Mouse (Mus musculus) forebrain, embryonic 13.5 days (tissue): ENCODE measurements around the gene Rpl23a. TPM values are rescaled to one million over a fixed set of nuclear protein-coding genes. Genes with fewer than 3 reads are reported as not detected.

ENCODE experiments used
- ATAC-seq: fragments of 200-750 bp; cut with Nextera tagmentation; 2 replicates; pipeline ENCODE4 v1.8.0; 2017
- H3K27ac ChIP-seq: fragments of 300-500 bp; sonication (generic); 2 replicates; pipeline ENCODE4 v1.5.1; 2015; ENCODE audit warnings: inconsistent platforms, mild to moderate bottlenecking, moderate library complexity
- H3K27me3 ChIP-seq: fragments of 300-500 bp; sonication (generic); 2 replicates; pipeline ENCODE4 v1.6.1; 2015; ENCODE audit warnings: mild to moderate bottlenecking, inconsistent platforms
- H3K36me3 ChIP-seq: fragments of 300-500 bp; sonication (generic); 2 replicates; pipeline ENCODE4 v1.6.1; 2015; ENCODE audit warnings: mild to moderate bottlenecking, inconsistent platforms; ENCODE audit not compliant: poor library complexity, severe bottlenecking
- H3K4me1 ChIP-seq: fragments of 300-500 bp; sonication (generic); 2 replicates; pipeline ENCODE4 v1.6.1; 2015; ENCODE audit warnings: inconsistent platforms
- H3K4me2 ChIP-seq: fragments of 300-500 bp; sonication (generic); 2 replicates; pipeline ENCODE4 v1.6.1; 2015; ENCODE audit warnings: inconsistent platforms, mild to moderate bottlenecking, moderate library complexity
- H3K4me3 ChIP-seq: fragments of 300-500 bp; sonication (generic); 2 replicates; pipeline ENCODE4 v1.5.1; 2015; ENCODE audit warnings: mild to moderate bottlenecking, inconsistent platforms
- H3K9ac ChIP-seq: fragments of 300-500 bp; sonication (generic); 2 replicates; pipeline ENCODE4 v1.6.1; 2015; ENCODE audit warnings: mild to moderate bottlenecking, inconsistent platforms
- H3K9me3 ChIP-seq: fragments of 300-500 bp; sonication (generic); replicated peaks from 2 replicates; pipeline ENCODE4 v1.6.1; 2016; ENCODE audit warnings: inconsistent platforms
- WGBS: fragments of 180-500 bp; shearing (Covaris S2); methylation state at CpG from one replicate; pipeline ENCODE4 v1.1.7; 2015; 5-methylcytosine and 5-hydroxymethylcytosine counted together
- polyA plus RNA-seq: library from polyadenylated mRNA; unstranded; fragments of >200 nt; fragmentation: Nextera tagmentation; extraction: Ambion mirVana; gene quantifications from 2 replicates; pipeline ENCODE4 v1.2.1, GENCODE M21; 2015

The Rpl23a gene
- polyA plus RNA-seq, 1 experiment from 2014 or later, result 1,119 TPM

GRCm38 (mm10) chr11:78172748-78173383 is 10.5 kb downstream of the Rpl23a start:
- no peak for ATAC-seq
- no peak overlapping the region for H3K27ac ChIP-seq
- no peaks in the 10 kb centered on the region for H3K27me3 ChIP-seq
- 0 out of 2 replicates have a peak overlapping the region, but pooled peaks have one; percentile 4 for H3K9ac ChIP-seq
- WGBS, result 87% methylated on average over 19 of the region's 19 CpGs
- no peaks in the 10 kb centered on the region for H3K36me3 ChIP-seq
- no peak overlapping the region for H3K4me2 ChIP-seq
- H3K9me3 ChIP-seq, result no peaks in the 10 kb centered on the region
- H3K4me1 ChIP-seq, result peaks cover 18% of the 10 kb centered on the region
- no peak overlapping the region for H3K4me3 ChIP-seq

- Histone ChIP-seq H3K36me3 (no peaks in the 10 kb centered on the region), H3K4me1 (peaks cover 11% of the 10 kb centered on the region), H3K27me3 (no peaks in the 10 kb centered on the region), H3K27ac (no peak overlapping the region), H3K4me3 (no peak overlapping the region), H3K4me2 (no peak overlapping the region), H3K9ac (0 out of 2 replicates have a peak overlapping the region, but pooled peaks have one; percentile 8), H3K9me3 (no peaks in the 10 kb centered on the region)
- ATAC-seq, result no peak
- 75% methylated on average over 16 of the region's 16 CpGs for WGBS
Observed at GRCm38 (mm10) chr11:78172034-78172747, 11.2 kb downstream of the Rpl23a start.

- H3K9me3 ChIP-seq, result no peaks in the 10 kb centered on the region
- no peak for ATAC-seq
- no peaks in the 10 kb centered on the region for H3K27me3 ChIP-seq
- H3K4me3 ChIP-seq, result no peak overlapping the region
- no peak overlapping the region for H3K27ac ChIP-seq
- peaks cover 9% of the 10 kb centered on the region for H3K4me1 ChIP-seq
- H3K9ac ChIP-seq, result no peak overlapping the region
- H3K36me3 ChIP-seq, result no peaks in the 10 kb centered on the region
- no peak overlapping the region for H3K4me2 ChIP-seq
- WGBS, result 65% methylated on average over 4 of the region's 4 CpGs
Observed at GRCm38 (mm10) chr11:78171328-78171727, 12.1 kb downstream of the Rpl23a start.

- no peak overlapping the region for H3K9ac ChIP-seq
- 92% methylated on average over 15 of the region's 15 CpGs for WGBS
Observed at GRCm38 (mm10) chr11:78170306-78170705, 13.1 kb downstream of the Rpl23a start.

GRCm38 (mm10) chr11:78168541-78169468 is 14.6 kb downstream of the Rpl23a start:
- no peaks in the 10 kb centered on the region for H3K36me3 ChIP-seq
- H3K4me1 ChIP-seq, result peaks cover 17% of the 10 kb centered on the region
- H3K9ac ChIP-seq, result no peak overlapping the region
- H3K9me3 ChIP-seq, result no peaks in the 10 kb centered on the region
- 57% methylated on average over 19 of the region's 19 CpGs for WGBS
- no peak overlapping the region for H3K4me2 ChIP-seq
- H3K27ac ChIP-seq, result no peak overlapping the region
- no peaks in the 10 kb centered on the region for H3K27me3 ChIP-seq
- no peak for ATAC-seq
- H3K4me3 ChIP-seq, result no peak overlapping the region

More at GRCm38 (mm10) chr11:78170306-78170705, 13.1 kb downstream of the Rpl23a start:
- Histone ChIP-seq H3K9me3 (no peaks in the 10 kb centered on the region), H3K36me3 (no peaks in the 10 kb centered on the region), H3K4me3 (no peak overlapping the region), H3K4me2 (no peak overlapping the region), H3K4me1 (peaks cover 12% of the 10 kb centered on the region), H3K27ac (no peak overlapping the region), H3K27me3 (no peaks in the 10 kb centered on the region)
- no peak for ATAC-seq

GRCm38 (mm10) chr11:78167257-78167959 is 16.0 kb downstream of the Rpl23a start:
- no peaks in the 10 kb centered on the region for H3K9me3 ChIP-seq
- H3K27ac ChIP-seq, result no peak overlapping the region
- no peak for ATAC-seq
- H3K36me3 ChIP-seq, result peaks cover 2% of the 10 kb centered on the region
- H3K9ac ChIP-seq, result no peak overlapping the region
- no peaks in the 10 kb centered on the region for H3K27me3 ChIP-seq
- WGBS, result 87% methylated on average over 14 of the region's 14 CpGs
- H3K4me3 ChIP-seq, result no peak overlapping the region
- peaks cover 31% of the 10 kb centered on the region for H3K4me1 ChIP-seq
- H3K4me2 ChIP-seq, result no peak overlapping the region

GRCm38 (mm10) chr11:78166640-78167039 is 16.7 kb downstream of the Rpl23a start:
- no peak overlapping the region for H3K4me3 ChIP-seq
- no peak overlapping the region for H3K4me2 ChIP-seq
- peaks cover 9% of the 10 kb centered on the region for H3K36me3 ChIP-seq
- ATAC-seq, result no peak
- 73% methylated on average over 6 of the region's 6 CpGs for WGBS
- no peaks in the 10 kb centered on the region for H3K9me3 ChIP-seq
- peaks cover 39% of the 10 kb centered on the region for H3K4me1 ChIP-seq
- no peaks in the 10 kb centered on the region for H3K27me3 ChIP-seq
- no peak overlapping the region for H3K9ac ChIP-seq
- no peak overlapping the region for H3K27ac ChIP-seq

GRCm38 (mm10) chr11:78166161-78166560 is 17.2 kb downstream of the Rpl23a start:
- Histone ChIP-seq H3K27me3 (no peaks in the 10 kb centered on the region), H3K4me1 (peaks cover 39% of the 10 kb centered on the region), H3K4me2 (peak overlapping the region; percentile 81), H3K4me3 (peak overlapping the region; percentile 99), H3K9me3 (no peaks in the 10 kb centered on the region), H3K27ac (peak overlapping the region; percentile 99; the same call in 1 of the 2 replicates), H3K9ac (peak overlapping the region; percentile 99), H3K36me3 (peaks cover 14% of the 10 kb centered on the region)
- 37% methylated on average over 4 of the region's 4 CpGs for WGBS
- no peak for ATAC-seq

GRCm38 (mm10) chr11:78165761-78166109 is 17.6 kb downstream of the Rpl23a start:
- no peaks in the 10 kb centered on the region for H3K9me3 ChIP-seq
- WGBS, result 3% methylated on average over 16 of the region's 16 CpGs

GRCm38 (mm10) chr11:78164924-78165760 is 18.2 kb downstream of the Rpl23a start, which contains the start of gene Traf4:
TSS of gene Traf4 (minus strand) at chr11:78165589.
- H3K9ac ChIP-seq, result peak within 1 kb of the TSS; percentile 99
- peaks cover 39% of the 10 kb centered on the region for H3K4me1 ChIP-seq
- peak within 1 kb of the TSS; percentile 99 for H3K4me3 ChIP-seq
- peak within 1 kb of the TSS; percentile 99 for H3K27ac ChIP-seq
- no peaks in the 10 kb centered on the region for H3K9me3 ChIP-seq
- H3K36me3 ChIP-seq, result peaks cover 24% of the 10 kb centered on the region
- H3K27me3 ChIP-seq, result no peaks in the 10 kb centered on the region
- peak; percentile 87 for ATAC-seq
- H3K4me2 ChIP-seq, result peak within 1 kb of the TSS; percentile 81
- under 1% methylated on average over 71 of the region's 78 CpGs for WGBS

More at GRCm38 (mm10) chr11:78165761-78166109, 17.6 kb downstream of the Rpl23a start:
- Histone ChIP-seq H3K27ac (peak overlapping the region; percentile 99), H3K4me3 (peak overlapping the region; percentile 99), H3K27me3 (no peaks in the 10 kb centered on the region), H3K4me1 (peaks cover 39% of the 10 kb centered on the region), H3K9ac (peak overlapping the region; percentile 99), H3K36me3 (peaks cover 18% of the 10 kb centered on the region), H3K4me2 (peak overlapping the region; percentile 81)
- ATAC-seq, result peak; percentile 48

GRCm38 (mm10) chr11:78164604-78164923 is 18.8 kb downstream of the Rpl23a start:
- Histone ChIP-seq H3K9me3 (no peaks in the 10 kb centered on the region), H3K36me3 (peaks cover 30% of the 10 kb centered on the region), H3K4me3 (peak overlapping the region; percentile 99), H3K27ac (peak overlapping the region; percentile 99), H3K4me2 (peak overlapping the region; percentile 81), H3K4me1 (peaks cover 39% of the 10 kb centered on the region), H3K27me3 (no peaks in the 10 kb centered on the region), H3K9ac (peak overlapping the region; percentile 99)
- WGBS, result under 1% methylated on average over 14 of the region's 14 CpGs
- no peak for ATAC-seq
